Mouse (Mus musculus) layer of hippocampus, adult 9-10 months (tissue): Measurements from ENCODE around the gene Zfp759.
"Not testable (repeated sequence)": the region's sequence is repeated elsewhere in the genome, so short reads cannot be mapped to it uniquely, and the experiment has no call there.

ENCODE experiments used
- DNase-seq: peaks from one replicate; pipeline ENCODE4 v3.0.0; 2022; ENCODE audit warnings: low spot score

Zfp759 gene

DNA sequence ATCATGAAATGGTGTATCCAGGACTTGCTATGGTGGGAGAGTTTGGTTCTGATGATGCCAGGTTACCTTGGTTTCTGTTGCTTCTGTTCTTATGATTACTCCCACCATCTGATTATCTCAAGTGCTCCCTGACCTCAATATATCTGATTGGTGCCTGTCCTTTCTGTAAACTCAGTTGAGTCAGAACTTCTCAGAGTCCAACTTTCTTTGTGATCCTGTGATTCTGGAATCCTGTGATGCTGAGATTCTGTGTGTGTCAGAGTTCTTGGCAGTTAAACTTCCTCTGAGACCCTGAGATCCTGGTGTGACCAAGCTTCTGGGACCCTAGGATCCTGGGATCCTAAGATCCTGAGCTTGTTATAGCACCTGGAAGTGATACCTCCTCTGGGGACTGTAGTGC, at the start of gene Zfp759:
Gene Zfp759, plus strand, starts transcription at position 301 of the 400 bp plus-strand sequence.
- DNase-seq: not testable (repeated sequence)

DNA sequence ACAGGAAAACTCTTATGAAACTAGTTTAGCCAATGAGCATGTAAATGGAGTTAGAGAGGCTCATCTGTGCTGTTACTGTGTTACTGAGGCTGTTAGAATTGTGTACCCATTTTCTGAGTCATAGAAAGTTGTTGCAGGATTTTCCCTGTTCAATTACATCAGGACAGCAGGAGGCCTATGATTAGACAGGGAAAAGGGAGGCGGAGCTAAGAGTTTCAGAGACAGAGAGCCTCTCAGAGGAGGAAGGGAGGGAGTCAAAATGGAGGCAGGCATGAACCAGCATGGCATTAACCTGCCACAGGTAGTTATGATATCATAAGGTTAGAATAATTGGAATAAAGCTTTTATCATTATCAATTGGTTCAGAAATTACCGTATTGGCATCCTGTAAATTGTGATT, 48.7 kb upstream of the Zfp759 start:
- no peak for DNase-seq

DNA sequence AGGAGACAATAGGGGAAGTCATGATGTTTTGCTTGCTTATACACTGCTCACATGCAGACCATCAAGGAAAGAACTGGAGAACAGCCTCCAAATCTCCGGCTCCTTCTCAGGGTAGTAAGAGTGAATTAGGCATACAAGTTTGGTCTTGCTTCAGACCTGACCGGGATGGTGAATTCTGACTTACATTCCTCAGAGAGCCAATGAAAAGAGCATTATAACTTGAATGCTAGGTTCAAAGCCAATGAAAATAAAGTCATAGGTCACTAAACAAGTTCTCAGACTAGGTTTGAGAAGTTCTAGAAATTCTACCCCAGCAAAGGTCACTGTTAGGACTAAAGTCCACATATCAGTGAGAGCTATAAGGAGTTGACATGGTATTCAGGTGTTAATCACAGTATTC, 44.2 kb upstream of the Zfp759 start:
- no peak for DNase-seq

DNA sequence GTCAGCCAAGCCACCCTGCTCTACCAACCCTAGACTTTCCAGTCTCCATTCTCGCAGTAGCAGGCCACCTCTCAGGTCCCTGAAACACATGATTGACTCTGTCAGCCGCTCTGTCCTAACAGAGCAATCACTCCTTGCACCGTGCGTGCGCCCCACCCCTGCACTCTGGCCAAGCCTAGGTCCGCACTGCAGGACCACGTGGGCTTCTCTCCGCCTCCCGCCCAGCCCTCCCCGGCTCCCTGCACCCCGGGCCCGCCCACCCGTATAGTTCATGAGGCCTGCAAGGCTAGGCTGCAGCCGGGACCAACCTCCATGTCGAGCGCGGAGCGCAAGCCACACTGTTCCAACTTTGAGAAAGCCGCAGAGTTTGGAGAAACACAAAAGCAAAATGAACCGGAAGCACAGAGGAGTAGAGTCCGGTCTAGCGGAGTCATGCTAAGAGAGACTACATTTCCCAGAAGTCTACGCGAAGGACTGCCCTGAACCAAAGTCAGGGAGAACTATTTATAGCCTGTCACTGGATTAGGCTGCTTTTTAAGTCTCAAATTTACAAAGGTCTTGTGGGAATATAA, 40.2 kb upstream of the Zfp759 start:
- DNase-seq: peak; percentile 61

DNA sequence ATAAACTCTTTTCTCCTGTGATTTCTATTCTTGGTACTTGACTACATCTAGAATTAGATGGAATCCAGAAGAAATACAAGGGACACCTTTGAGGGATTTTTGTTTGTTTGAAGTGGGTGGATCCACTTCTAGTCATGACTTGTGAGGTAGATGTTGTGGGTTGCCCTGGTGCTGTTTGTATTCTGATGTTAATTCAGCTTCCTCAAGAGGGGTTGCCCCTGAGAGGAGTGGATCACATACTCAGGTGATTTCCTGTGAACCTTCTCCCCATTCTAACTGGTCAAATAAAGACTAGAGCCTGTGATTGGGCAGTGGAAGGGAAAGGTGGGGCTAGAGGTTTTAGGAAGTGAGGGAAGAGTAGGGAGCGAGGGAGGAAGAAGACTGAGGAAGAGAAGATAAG, 39.5 kb upstream of the Zfp759 start:
- DNase-seq: no peak

DNA sequence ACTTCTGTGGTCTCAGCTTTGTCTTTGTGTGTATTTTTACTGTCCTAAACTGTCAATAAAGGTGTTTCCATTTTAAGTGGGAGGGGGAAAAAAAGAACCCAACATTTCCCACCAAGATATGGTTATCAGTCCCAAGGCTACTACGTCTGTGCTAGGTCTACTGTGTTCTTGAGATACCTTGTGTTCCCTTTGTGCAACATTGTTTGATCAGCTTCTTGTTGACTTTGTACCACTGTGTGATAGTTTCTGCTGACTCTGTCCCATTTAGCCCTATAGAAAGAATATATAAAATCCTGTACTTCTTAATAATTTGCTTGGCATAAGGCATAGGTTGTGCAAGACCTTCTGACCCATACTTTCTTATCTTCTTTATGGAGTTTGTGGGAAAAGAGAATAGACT, 31.3 kb upstream of the Zfp759 start:
- DNase-seq: no peak

DNA sequence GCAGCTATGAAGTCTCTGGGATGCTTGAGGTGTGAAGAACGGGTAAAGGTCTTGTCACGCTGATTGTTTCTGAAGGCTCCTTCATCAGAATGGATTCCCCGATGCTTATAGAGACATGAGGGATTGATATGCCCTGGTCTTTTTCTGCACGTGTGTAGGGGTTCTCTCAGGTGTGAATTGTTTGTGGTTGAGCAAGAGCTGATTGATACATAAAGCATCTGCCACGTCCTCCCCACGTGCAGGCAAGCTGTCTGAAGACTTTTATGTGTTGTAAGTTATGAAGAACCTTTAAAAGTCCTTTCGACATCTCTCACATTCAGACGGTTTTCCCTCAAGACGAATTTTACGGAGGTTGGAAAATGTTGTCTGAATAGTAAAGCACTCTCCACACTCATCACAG, 23.6 kb upstream of the Zfp759 start, which contains the start of gene Zfp708:
Gene Zfp708, minus strand, starts transcription at position 101 of the 400 bp plus-strand sequence.
- DNase-seq: no peak

DNA sequence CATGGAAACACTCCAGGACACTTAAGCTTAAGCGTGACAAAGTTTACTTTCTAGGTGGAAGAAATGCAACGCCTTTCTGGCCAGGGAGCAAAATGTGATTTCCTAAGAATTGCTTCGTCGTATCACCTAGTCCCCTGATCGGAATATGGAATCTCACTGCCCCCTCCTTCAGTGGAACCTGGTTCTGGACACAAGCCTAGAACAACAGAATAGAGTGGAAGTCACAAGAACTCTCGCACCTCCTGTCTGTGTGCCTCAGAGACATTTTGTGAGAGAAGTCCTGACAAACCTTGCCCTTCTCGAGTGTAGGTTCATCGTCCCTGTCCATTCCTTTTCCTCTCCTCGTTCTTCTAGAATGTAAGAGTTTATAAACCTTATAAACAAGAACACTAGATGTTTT, 13.8 kb upstream of the Zfp759 start:
- DNase-seq: no peak

DNA sequence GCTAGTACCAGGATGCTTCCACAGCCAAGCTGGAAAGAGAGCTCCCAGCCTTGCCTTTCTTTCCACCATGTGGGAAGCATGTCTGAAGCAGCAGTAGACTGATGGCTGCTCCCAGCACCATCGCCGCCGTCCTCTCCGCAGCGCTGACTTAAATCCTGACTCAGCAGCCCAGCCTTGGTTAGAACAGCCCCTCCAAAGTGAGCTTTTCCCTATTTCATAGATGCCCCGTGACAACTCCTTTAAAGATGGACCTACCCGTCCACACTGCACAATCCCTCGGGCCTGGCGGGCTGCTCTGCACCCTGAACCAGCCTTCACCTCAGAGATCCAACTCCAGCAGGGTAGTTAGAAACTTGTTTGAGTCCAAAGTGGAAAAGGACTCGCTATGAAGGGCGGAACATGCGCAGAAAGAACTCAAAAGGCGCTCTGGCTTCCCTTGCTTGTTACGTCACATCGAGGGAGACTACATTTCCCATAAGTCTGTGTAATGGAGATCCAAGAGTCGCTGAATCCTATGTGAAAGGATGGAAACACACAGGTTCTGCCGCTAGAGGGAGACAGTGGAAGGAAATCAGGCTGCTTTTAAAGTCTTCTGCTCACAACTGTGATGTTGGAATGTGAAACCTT, 13.2 kb upstream of the Zfp759 start, which contains the start of gene Gm28557:
Gene Gm28557, minus strand, starts transcription at position 411 of the 627 bp plus-strand sequence.
- peak; percentile 98 for DNase-seq

DNA sequence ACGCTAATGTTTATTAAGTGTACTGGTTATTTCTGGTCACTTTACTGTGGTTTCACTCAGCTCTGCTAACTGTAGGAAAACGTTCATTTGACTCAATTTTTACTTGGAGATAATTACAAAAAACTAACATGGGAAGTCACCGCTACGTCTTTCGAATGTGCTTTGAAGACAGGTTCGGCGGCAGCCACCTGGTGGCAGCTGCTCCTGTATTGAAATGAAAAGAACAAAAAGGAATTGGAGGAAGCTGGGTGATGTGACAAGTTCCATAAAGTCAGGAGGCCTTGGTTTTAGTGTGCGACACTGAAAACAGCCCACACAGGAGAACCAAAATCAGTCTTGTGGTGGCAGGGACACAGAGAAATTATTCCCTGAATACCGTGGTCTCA, 12.6 kb upstream of the Zfp759 start:
- DNase-seq: no peak

DNA sequence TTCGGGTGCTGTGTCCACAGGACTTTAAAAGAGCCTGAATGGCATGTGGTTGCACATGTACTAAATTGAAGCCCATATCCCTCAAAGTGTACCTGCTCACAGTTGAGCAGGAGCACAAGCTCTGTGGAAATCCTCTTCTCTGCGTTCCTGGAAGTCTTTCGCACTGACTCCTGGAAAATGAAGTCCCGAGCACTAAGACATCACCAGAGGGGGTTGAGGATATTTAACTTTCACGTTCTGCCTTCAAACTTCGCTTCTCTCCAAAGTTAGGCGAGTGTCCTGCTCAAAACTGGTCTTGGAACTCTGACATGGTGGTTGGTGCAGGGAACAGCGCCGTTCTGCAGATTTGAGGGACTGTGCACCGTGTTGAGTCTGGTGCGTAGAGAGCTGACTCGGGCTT, 9.4 kb upstream of the Zfp759 start:
- no peak for DNase-seq

DNA sequence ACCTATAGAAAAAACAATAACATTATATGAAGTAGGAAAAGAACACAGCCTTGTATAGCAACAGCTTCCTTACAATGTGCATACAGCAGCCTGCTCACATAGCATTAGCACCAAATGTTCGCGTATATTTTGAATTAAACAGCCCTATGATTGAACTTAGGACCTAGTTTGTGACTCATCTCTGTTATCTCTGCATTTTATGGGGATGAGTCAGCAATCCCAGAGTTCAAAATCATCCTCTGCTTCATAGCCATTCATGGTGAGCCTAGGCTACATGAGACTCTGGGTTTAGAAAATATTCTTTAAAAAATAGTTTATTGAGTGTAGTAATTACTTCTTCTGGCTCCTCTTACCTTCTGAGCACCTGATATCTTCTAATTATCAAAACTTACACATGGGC, 8.2 kb upstream of the Zfp759 start:
- no peak for DNase-seq

DNA sequence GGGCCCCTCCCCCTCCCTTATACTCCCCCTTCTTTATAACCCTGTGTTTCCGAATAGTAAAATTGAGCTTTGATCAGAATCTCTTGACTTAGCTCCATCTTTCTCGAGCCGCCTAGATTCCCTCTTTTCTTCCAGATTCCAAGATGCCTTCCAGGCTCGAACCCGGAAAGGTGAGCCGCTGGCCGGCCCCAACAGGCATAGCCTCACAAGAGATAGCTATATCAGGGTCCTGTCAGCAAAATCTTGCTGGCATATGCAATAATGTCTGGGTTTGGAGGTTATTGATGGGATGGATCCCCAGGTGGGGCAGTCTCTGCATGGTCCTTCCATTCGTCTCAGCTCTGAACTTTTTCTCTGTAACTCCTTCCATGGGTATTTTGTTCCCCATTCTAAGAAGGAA, 5.3 kb upstream of the Zfp759 start, which contains the start of gene Rslcan18:
Gene Rslcan18, minus strand, starts transcription at position 101 of the 400 bp plus-strand sequence.
- DNase-seq: not testable (repeated sequence)

DNA sequence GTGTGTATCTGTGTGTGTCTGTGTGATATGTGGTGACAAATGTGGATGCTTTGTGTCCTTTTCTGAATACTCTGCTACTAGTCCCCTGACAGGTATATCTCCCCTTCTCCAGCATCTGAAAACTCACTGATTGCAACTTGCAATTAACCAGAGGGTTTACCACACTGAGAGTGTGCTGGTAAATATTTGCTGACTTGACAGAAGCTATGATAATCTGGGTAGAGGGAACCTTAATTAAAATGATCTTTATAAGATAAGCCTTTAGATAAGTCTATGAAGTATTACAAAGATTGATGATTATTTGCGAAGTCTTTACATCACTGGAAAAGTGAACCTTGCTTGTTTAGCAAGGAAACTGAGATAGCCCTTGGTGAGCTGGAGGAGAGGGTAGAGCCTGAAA, 3.0 kb downstream of the Zfp759 start:
- DNase-seq: no peak

DNA sequence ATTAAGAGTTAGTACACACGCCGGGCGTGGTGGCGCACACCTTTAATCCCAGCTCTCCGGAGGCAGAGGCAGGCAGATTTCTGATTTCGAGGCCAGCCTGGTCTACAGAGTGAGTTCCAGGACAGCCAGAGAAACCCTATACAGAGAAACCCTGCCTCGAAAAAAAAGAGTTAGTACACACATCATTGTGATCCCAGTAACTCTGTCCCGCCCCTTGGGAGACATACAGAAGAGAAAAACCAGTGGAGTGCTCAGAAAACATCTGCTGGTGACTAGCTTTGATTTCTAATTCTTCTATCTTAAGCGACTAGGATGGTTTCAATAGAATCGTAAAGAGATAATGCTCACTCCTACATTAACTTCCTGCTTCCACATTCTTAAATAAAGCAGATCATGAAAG, 6.0 kb downstream of the Zfp759 start:
- not testable (repeated sequence) for DNase-seq

DNA sequence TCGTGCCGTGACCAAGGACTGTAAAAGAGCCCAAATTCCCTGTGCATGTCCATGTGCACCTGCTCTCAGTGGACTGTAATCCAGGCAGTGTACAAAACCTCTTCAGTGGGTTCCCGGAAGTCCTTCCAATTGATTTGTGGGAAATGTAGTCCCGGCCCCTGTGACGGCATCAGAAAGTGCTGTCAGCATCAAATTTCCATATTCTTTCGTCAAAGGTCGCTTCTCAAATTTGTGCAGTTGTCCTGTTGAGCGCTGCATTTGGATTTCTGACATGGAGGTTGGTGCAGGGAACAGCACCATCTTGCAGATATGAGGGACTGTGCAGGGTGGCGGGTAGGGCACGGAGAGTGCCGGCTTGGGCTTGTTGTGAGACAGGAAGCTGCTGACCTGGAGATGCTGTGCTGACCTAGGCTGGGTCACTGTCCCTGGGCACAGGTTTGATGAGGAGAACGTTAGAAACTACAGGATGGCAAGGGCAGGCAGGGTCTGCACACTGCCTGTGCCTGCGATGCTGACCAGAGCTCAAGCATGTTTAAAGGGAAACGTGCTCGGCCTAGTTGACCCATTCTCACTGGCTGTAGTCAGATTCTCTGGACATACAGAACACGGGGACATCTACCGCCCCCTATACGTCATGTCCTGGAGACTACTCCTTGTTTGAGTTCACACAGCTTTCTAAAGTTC, 6.7 kb downstream of the Zfp759 start:
- DNase-seq: peak; percentile 85

DNA sequence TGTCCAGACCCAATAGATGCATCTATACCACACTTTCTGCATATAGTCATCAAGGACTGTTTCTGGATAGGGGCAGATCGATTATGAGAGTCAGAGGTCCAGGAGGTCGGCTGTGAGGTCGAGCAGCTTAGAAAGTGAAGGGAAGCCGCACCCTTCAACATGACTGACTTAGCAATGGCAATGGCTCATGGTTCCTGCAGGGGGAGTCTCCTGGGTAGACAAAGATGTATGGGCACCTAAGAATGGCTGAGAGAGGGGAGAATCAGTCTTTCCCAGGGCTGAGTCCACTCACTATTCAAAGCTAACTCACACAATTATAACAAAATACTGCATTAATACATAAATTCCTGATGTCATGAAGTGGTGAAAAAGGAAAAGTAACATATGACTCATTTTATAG, 44.7 kb downstream of the Zfp759 start:
- not testable (repeated sequence) for DNase-seq

DNA sequence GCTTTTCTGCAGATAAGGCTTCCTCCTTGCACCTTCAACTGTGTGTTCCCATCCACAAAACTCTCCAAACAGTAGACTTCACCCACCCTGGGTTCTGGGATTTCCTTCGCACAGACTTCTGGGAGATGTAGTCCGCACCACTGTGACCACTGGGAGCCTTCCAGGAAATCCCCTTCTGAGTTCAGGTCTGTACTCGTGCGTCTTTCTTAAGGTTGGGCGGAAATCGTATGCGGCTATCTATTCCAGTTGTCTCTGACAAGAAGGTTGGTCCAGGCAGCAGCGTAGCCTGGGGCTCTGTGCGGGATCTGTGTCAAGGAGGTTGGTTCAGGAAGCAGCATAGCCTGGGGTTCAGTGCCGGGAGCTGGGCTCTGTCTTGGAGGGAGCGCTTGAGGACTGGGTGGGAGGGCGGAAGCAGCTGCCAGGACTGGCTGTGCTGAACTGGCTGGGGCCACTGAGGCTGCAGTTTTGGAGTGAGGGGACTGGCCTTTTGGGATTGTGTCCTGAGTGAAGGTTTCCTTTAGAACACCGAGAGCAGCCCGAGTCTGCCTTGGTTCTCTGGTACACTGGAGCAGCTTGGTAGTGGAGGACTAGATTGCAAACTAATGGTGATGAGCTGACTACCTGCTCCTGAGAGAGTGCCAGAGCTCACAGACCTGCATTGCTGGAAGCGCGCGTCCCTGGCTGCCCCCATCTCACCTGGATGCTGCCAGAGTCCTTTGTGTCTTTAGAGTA, 51.7 kb downstream of the Zfp759 start, which contains the start of gene Rsl1:
Gene Rsl1, plus strand, starts transcription at position 192 of the 732 bp plus-strand sequence.
- peak; percentile 61 for DNase-seq

DNA sequence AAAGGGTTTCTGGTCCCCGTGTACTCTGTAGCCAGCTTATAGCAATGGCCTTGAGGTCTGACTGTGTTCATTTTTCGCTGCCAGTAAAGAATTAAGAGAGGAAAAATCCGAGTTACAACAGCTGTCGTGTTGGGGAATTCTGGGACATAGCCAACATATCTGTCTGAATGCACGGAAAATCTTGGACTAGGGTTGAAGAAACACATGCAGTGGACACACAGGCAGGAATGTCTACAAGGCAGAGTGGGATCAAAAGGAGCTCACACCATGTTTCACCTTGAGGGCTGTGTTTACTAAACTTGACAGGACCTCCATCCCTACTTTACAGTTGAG, 52.2 kb downstream of the Zfp759 start:
- no peak for DNase-seq
